Comparison of ENCODE assay signal across 10 mouse cellular contexts in genomic region chr10:79732500-79732899, GRCm38 (mm10). TPM values are rescaled to one million over a fixed set of nuclear protein-coding genes. Genes with fewer than 3 reads are reported as not detected.
DNase-seq lines count a peak whose midpoint lies in the region; ATAC-seq and TF ChIP-seq lines count a peak whose summit lies in the region.
"Had no signal": no experiment of that assay in that cellular context is flagged by ENCODE, and none has a peak within 500 bp of the region (broad histone marks: within the 10 kb centered on the region; RNA-seq: fewer than 3 reads in every experiment).

No protein-coding gene starts in this region.

- H3K9ac ChIP-seq in forebrain, postnatal 0 days = no peak overlapping the region
- no peak overlapping the region for H3K9ac ChIP-seq in forebrain, embryonic 12.5 days
- H3K9ac ChIP-seq in lung, postnatal 0 days (replicated peaks; ENCODE audit: low read depth) = no peak overlapping the region
- H3K9ac ChIP-seq in midbrain, embryonic 11.5 days (ENCODE audit: low read length) = no peak overlapping the region

- H3K4me1 ChIP-seq in forebrain, postnatal 0 days (ENCODE audit: insufficient read depth) = no peaks in the 10 kb centered on the region
- peaks cover 7% of the 10 kb centered on the region; the same call in 1 of the 2 replicates for H3K4me1 ChIP-seq in forebrain, embryonic 12.5 days
- H3K4me1 ChIP-seq in lung, postnatal 0 days (ENCODE audit: insufficient read depth, low read depth, low read length) = no peaks in the 10 kb centered on the region
- no peaks in the 10 kb centered on the region for H3K4me1 ChIP-seq in midbrain, embryonic 11.5 days (ENCODE audit: control insufficient read depth, insufficient read depth, low read length)

- TF ChIP-seq CTCF in forebrain, postnatal 0 days (IDR thresholded peaks at IDR 0.05; ENCODE audit: low read depth) = peak; percentile 53
- peak; percentile 60 for TF ChIP-seq CTCF in lung, postnatal 0 days (IDR thresholded peaks at IDR 0.05)

- WGBS in forebrain, postnatal 0 days = 95% methylated on average over 1 of the region's 1 CpGs
- WGBS in forebrain, embryonic 12.5 days = 100% methylated on average over 1 of the region's 1 CpGs
- WGBS in lung, postnatal 0 days = 93% methylated on average over 1 of the region's 1 CpGs
- WGBS in midbrain, embryonic 11.5 days = 100% methylated on average over 1 of the region's 1 CpGs

- no peak overlapping the region for H3K4me2 ChIP-seq in forebrain, postnatal 0 days (ENCODE audit: low read depth)
- no peak overlapping the region for H3K4me2 ChIP-seq in forebrain, embryonic 12.5 days
- no peak overlapping the region for H3K4me2 ChIP-seq in lung, postnatal 0 days (replicated peaks; ENCODE audit: low read depth, low read length)
- no peak overlapping the region for H3K4me2 ChIP-seq in midbrain, embryonic 11.5 days

- no peak for TF ChIP-seq EP300 in lung, postnatal 0 days (IDR thresholded peaks at IDR 0.05)

- ATAC-seq in forebrain, postnatal 0 days = no peak
- no peak for ATAC-seq in forebrain, embryonic 12.5 days (ENCODE audit: low FRiP score)
- no peak for ATAC-seq in lung, postnatal 0 days
- peak; percentile 49 for ATAC-seq in megakaryocyte progenitor cell, adult 5-6 weeks (replicated peaks; ENCODE audit: poor library complexity)
- no peak for ATAC-seq in midbrain, embryonic 11.5 days (ENCODE audit: low FRiP score)

- no peaks in the 10 kb centered on the region for H3K9me3 ChIP-seq in forebrain, postnatal 0 days (ENCODE audit: low read length)
- H3K9me3 ChIP-seq in forebrain, embryonic 12.5 days = 0 out of 2 replicates have a peak, but pooled peaks cover 7% of the 10 kb centered on the region
- H3K9me3 ChIP-seq in lung, postnatal 0 days (ENCODE audit: low read length) = no peaks in the 10 kb centered on the region
- no peaks in the 10 kb centered on the region for H3K9me3 ChIP-seq in midbrain, embryonic 11.5 days (ENCODE audit: control insufficient read depth, low read length)

- H3K27me3 ChIP-seq in forebrain, postnatal 0 days (ENCODE audit: insufficient read depth, low read length) = no peaks in the 10 kb centered on the region
- H3K27me3 ChIP-seq in forebrain, embryonic 12.5 days = peaks cover 19% of the 10 kb centered on the region
- no peaks in the 10 kb centered on the region for H3K27me3 ChIP-seq in lung, postnatal 0 days (replicated peaks; ENCODE audit: insufficient read depth, low read length)
- H3K27me3 ChIP-seq in midbrain, embryonic 11.5 days (ENCODE audit: control insufficient read depth, insufficient read depth, low read length) = no peaks in the 10 kb centered on the region; the same call in none of the 2 replicates

- peaks cover 52% of the 10 kb centered on the region for H3K36me3 ChIP-seq in forebrain, postnatal 0 days (ENCODE audit: insufficient read depth)
- peaks cover 42% of the 10 kb centered on the region for H3K36me3 ChIP-seq in forebrain, embryonic 12.5 days (replicated peaks)
- peaks cover 14% of the 10 kb centered on the region; the same call in 1 of the 2 replicates for H3K36me3 ChIP-seq in lung, postnatal 0 days (ENCODE audit: insufficient read depth, low read length)
- H3K36me3 ChIP-seq in midbrain, embryonic 11.5 days (ENCODE audit: control insufficient read depth, insufficient read depth, low read length) = peaks cover 6% of the 10 kb centered on the region

- H3K27ac ChIP-seq in forebrain, postnatal 0 days (ENCODE audit: low read depth, low read length) = no peak overlapping the region
- H3K27ac ChIP-seq in forebrain, embryonic 12.5 days = no peak overlapping the region
- H3K27ac ChIP-seq in lung, postnatal 0 days (ENCODE audit: low read length) = no peak overlapping the region
- no peak overlapping the region for H3K27ac ChIP-seq in midbrain, embryonic 11.5 days (ENCODE audit: low read depth, low read length)
- H3K27ac ChIP-seq: midbrain, embryonic 10.5 days had no signal

- no peak for DNase-seq in forebrain, postnatal 0 days
- no peak for DNase-seq in lung, postnatal 0 days (ENCODE audit: low spot score)
- no peak for DNase-seq in lung, adult 18-20 months
- peak; percentile 70 for DNase-seq in R1 (ENCODE audit: low read depth, low spot score)
- DNase-seq in midbrain, embryonic 11.5 days (ENCODE audit: low spot score, missing footprints) = no peak
- no peak for DNase-seq in urinary bladder, postnatal 14 days (ENCODE audit: low spot score)
- DNase-seq: right cerebral cortex, adult 18-20 months had no signal

- no peak overlapping the region for H3K4me3 ChIP-seq in forebrain, postnatal 0 days (ENCODE audit: low read depth, low read length)
- H3K4me3 ChIP-seq in forebrain, embryonic 12.5 days (replicated peaks) = no peak overlapping the region
- no peak overlapping the region for H3K4me3 ChIP-seq in lung, postnatal 0 days (ENCODE audit: low read depth, low read length)
- no peak overlapping the region for H3K4me3 ChIP-seq in midbrain, embryonic 11.5 days (ENCODE audit: low read depth, low read length)
- H3K4me3 ChIP-seq: midbrain, embryonic 10.5 days had no signal

RNA-seq across cellular contexts. Expression of gene Polrmt, which starts 13.9 kb away (rescaled TPM):
- total RNA-seq in forebrain, postnatal 0 days (2014; rRNA removed) = 27.8 and 34.9 TPM in 2 replicates
- 27.3 and 30.2 TPM in 2 replicates for polyA plus RNA-seq in forebrain, postnatal 0 days (2015; fragmentation: Nextera tagmentation; extraction: Ambion mirVana)
- 43.7 and 47.6 TPM in 2 replicates for polyA plus RNA-seq in forebrain, embryonic 12.5 days (2016; fragmentation: Nextera tagmentation; extraction: Ambion mirVana)
- 17.4 and 22.4 TPM in 2 replicates for polyA plus RNA-seq in lung, postnatal 0 days (2015; fragmentation: Nextera tagmentation; extraction: Ambion mirVana)
- total RNA-seq in megakaryocyte progenitor cell, adult 5-6 weeks (2015) = 36.9 and 46.9 TPM in 2 replicates
- total RNA-seq in megakaryocyte progenitor cell, adult 5-6 weeks (2017) = 10.8 and 14.6 TPM in 2 replicates
- 28.5 and 31.2 TPM in 2 replicates for polyA plus RNA-seq in midbrain, embryonic 11.5 days (2014; fragmentation: Nextera tagmentation; extraction: Ambion mirVana)

RNA-seq across cellular contexts. Expression of gene Hcn2, which starts 16.1 kb away (rescaled TPM):
- total RNA-seq in forebrain, postnatal 0 days (2014; rRNA removed) = 28.0 and 34.5 TPM in 2 replicates
- 3.6 and 4.7 TPM in 2 replicates for polyA plus RNA-seq in forebrain, postnatal 0 days (2015; fragmentation: Nextera tagmentation; extraction: Ambion mirVana)
- polyA plus RNA-seq in forebrain, embryonic 12.5 days (2016; fragmentation: Nextera tagmentation; extraction: Ambion mirVana) = 0.11 and 0.18 TPM in 2 replicates
- polyA plus RNA-seq in lung, postnatal 0 days (2015; fragmentation: Nextera tagmentation; extraction: Ambion mirVana) = 0.12 and 0.15 TPM in 2 replicates
- not detected in 2 replicates for total RNA-seq in megakaryocyte progenitor cell, adult 5-6 weeks (2015)
- total RNA-seq in megakaryocyte progenitor cell, adult 5-6 weeks (2017) = not detected in 2 replicates
- polyA plus RNA-seq in midbrain, embryonic 11.5 days (2014; fragmentation: Nextera tagmentation; extraction: Ambion mirVana) = 0.22 TPM in 2 replicates

RNA-seq across cellular contexts. Expression of gene Fgf22, which starts 22.4 kb away (rescaled TPM):
- total RNA-seq in forebrain, postnatal 0 days (2014; rRNA removed) = 0.62 and 1.0 TPM in 2 replicates
- 0.99 and 1.7 TPM in 2 replicates for polyA plus RNA-seq in forebrain, postnatal 0 days (2015; fragmentation: Nextera tagmentation; extraction: Ambion mirVana)
- polyA plus RNA-seq in forebrain, embryonic 12.5 days (2016; fragmentation: Nextera tagmentation; extraction: Ambion mirVana) = 0.47 and 0.68 TPM in 2 replicates
- polyA plus RNA-seq in lung, postnatal 0 days (2015; fragmentation: Nextera tagmentation; extraction: Ambion mirVana) = 0.18 TPM in 1 of 2 replicates, not detected in the other
- total RNA-seq in megakaryocyte progenitor cell, adult 5-6 weeks (2015) = not detected in 2 replicates
- not detected in 2 replicates for total RNA-seq in megakaryocyte progenitor cell, adult 5-6 weeks (2017)
- 0.08 and 0.32 TPM in 2 replicates for polyA plus RNA-seq in midbrain, embryonic 11.5 days (2014; fragmentation: Nextera tagmentation; extraction: Ambion mirVana)

RNA-seq across cellular contexts. Expression of gene Bsg, which starts 28.2 kb away (rescaled TPM):
- 960 and 1,112 TPM in 2 replicates for total RNA-seq in forebrain, postnatal 0 days (2014; rRNA removed)
- polyA plus RNA-seq in forebrain, postnatal 0 days (2015; fragmentation: Nextera tagmentation; extraction: Ambion mirVana) = 1,015 and 1,046 TPM in 2 replicates
- 474 and 500 TPM in 2 replicates for polyA plus RNA-seq in forebrain, embryonic 12.5 days (2016; fragmentation: Nextera tagmentation; extraction: Ambion mirVana)
- polyA plus RNA-seq in lung, postnatal 0 days (2015; fragmentation: Nextera tagmentation; extraction: Ambion mirVana) = 1,234 and 1,299 TPM in 2 replicates
- total RNA-seq in megakaryocyte progenitor cell, adult 5-6 weeks (2015) = 441 and 471 TPM in 2 replicates
- total RNA-seq in megakaryocyte progenitor cell, adult 5-6 weeks (2017) = 272 TPM in 2 replicates
- 576 and 580 TPM in 2 replicates for polyA plus RNA-seq in midbrain, embryonic 11.5 days (2014; fragmentation: Nextera tagmentation; extraction: Ambion mirVana)

RNA-seq across cellular contexts. Expression of gene Rnf126, which starts 34.3 kb away (rescaled TPM):
- total RNA-seq in forebrain, postnatal 0 days (2014; rRNA removed) = 54.1 and 88.3 TPM in 2 replicates
- 131 and 143 TPM in 2 replicates for polyA plus RNA-seq in forebrain, postnatal 0 days (2015; fragmentation: Nextera tagmentation; extraction: Ambion mirVana)
- polyA plus RNA-seq in forebrain, embryonic 12.5 days (2016; fragmentation: Nextera tagmentation; extraction: Ambion mirVana) = 96.8 and 103 TPM in 2 replicates
- polyA plus RNA-seq in lung, postnatal 0 days (2015; fragmentation: Nextera tagmentation; extraction: Ambion mirVana) = 40.5 and 45.9 TPM in 2 replicates
- 55.6 and 63.0 TPM in 2 replicates for total RNA-seq in megakaryocyte progenitor cell, adult 5-6 weeks (2015)
- total RNA-seq in megakaryocyte progenitor cell, adult 5-6 weeks (2017) = 18.4 and 20.2 TPM in 2 replicates
- 69.9 and 81.9 TPM in 2 replicates for polyA plus RNA-seq in midbrain, embryonic 11.5 days (2014; fragmentation: Nextera tagmentation; extraction: Ambion mirVana)
